Mouse (Mus musculus) left cerebral cortex, postnatal 36 days (tissue): ENCODE data around the gene Treh. TPM values are rescaled to one million over a fixed set of nuclear protein-coding genes. Genes with fewer than 3 reads are reported as not detected.

Experiments
- DNase-seq, 2 experiments: peaks; one replicate each; pipeline ENCODE4 v3.0.0; 2021 to 2022; ENCODE audit warnings: low spot score in 2 of 2, mixed read lengths in 1 of 2
- intact Hi-C: fragments of 180-260 bp; cut with DNase I; formaldehyde crosslinking; loops from one replicate; pipeline ENCODE4 v1.15.1; 2025
- total RNA-seq, 2 experiments: library from RNA; stranded (reverse); gene quantifications; 2 replicates each; pipeline ENCODE4 v1.2.3; 2021

Treh gene
- total RNA-seq, 2 experiments from 2014 or later = 0.27 TPM; not detected in 1

DNA sequence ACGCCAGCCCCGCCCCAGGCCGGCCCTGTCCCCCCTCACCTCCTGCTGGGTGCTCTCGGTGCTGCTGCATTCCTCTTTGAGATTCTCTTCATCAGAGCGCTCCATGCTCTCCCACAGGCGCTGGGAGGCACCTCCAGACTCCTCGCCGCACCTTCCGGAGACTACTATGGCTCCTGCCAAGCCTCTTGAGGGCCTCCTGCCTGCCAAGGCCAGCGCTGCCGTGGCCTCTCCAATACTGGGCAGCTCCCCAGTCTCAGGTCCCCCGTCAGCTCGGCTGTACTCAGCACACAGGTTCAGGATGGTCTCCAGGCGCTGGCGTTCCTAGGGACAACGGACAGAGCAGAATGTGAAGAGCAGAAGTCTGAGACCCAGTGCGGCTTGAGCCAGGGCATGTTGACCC lies 38.6 kb downstream of the Treh start:
- no peak for DNase-seq
- intact Hi-C loops = no loop called here

DNA sequence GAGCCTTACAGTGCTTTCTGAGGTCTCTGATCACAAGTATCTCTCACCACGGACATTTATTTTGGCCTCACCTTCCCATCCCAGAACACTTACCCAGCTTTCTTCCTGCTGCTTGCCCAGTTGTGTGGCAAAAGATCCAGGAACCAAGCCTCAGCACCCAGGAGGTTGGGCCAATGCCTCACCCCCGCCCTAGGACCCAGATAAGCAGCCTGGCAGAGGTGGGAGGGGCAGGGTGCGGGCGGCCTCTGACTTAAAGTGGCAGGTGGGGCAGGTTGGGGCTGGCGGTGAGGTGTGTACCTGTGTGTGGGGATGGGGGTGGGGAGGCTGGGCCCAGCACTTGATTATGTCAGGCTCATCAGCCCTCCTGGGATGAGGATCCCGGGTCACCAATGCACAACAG lies 40.0 kb downstream of the Treh start:
- DNase-seq = no peak
- intact Hi-C loops = no loop called here

DNA sequence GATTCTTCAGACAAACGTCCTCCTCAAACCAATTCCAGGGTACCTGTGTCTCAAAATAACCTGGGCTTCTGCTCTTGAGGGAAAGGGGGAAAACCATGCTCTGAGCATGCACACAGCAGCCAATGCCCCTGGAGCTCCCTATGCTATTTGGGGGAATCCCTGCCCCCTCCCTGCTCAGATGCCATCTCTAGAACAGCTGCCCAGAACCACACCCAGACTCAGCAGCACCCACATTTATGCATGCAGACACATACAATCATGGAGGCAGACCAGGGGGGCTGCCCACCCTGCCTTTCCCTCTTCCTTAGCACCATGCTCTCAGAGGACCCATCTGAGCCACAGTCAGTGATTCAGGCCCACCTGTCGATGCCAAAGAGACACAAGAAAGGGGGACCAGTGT lies 40.5 kb downstream of the Treh start:
- intact Hi-C loops = no loop called here
- no peak for DNase-seq

DNA sequence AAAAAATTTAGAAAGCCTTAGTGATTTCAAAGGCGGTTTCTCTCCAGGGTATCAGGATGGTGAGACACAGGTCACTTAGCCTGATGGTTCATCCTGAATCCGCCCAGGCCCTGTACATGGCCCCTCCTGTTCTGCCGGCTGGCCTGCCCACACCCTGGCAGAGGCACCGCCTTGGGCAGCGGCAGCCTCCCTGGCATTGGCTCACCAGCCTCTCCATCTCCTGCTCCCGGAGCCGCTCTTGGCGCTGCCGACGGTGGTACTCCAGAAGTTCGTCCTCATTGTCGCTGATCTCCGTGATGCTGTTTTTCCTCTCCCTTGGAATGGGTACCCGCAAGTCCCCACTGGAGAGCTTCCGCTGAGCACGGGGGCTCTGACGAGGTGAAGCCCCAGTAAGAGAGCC lies 42.1 kb downstream of the Treh start:
- intact Hi-C loops = no loop called here
- no peak for DNase-seq

DNA sequence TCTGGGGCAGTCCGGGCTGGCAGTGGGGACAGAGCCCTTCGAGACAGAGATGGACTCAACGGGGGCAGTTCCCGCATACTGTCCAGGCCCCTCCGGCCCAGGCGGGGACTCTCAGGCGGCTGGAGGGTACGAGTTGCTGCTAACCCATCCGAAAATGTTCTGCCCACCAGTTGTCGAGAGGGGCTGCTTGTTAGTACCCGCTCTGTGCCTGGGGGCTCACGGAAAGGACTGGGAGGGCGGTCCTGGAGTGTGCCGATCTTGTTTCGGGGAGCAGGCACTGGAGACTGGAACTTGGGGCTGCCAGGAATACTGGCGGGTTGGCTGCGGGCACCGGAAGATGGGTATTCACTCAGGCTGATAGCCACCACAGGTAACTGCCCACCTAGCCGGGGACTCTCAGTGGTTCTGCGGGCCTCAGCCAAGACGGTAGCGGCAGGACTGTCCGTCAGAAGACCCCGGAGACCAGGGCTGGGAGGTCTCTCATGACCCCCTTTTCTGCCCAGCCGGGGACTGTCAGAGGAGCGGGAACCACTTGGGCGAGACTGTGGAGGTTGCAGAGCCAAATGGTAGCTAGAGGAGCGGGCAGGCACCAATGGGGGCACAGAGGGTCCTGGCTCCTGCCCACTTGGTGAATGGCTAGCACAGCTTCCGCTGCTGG lies 42.8 kb downstream of the Treh start:
- DNase-seq = no peak
- intact Hi-C loops = no loop called here

DNA sequence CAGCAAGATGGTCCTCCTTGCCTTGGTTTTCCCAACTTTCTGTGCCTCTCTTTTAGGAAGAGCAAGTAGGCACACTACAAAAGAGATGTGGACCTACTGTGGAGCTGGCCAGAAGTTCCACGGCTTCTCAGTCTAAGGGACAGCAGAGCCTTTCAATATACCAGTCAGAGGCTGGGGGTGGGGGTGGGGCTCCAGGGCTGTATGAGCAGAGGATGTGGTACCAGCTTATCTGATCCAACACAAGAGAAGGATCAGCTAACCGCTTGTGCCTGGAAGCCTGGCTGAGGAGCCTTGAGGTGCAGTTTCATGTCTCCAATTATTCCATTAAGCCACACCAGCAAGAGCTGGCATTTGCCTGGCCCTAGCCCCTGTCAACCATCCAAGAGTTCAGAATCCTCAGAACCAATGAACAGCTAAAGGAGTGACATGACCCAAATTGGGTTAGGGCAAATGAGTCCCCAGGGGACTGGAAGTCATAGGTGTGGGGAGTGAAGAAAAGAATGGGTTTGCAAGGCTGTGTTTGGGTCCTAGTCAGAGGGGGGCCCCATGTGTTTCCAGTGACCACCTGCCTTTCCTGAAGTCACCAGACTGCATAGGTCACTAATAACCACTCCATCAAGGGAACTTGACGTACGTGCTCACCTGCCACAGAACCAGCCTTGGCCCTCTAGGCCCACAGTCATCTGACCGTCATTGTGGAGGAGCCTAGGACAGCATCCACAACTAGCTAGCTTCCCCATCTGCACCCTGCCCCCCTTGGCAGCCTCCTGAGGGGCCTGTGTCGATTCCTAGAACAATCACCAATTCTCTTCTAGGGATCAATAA lies 44.2 kb downstream of the Treh start:
- intact Hi-C loops = no loop called here
- DNase-seq = no peak

DNA sequence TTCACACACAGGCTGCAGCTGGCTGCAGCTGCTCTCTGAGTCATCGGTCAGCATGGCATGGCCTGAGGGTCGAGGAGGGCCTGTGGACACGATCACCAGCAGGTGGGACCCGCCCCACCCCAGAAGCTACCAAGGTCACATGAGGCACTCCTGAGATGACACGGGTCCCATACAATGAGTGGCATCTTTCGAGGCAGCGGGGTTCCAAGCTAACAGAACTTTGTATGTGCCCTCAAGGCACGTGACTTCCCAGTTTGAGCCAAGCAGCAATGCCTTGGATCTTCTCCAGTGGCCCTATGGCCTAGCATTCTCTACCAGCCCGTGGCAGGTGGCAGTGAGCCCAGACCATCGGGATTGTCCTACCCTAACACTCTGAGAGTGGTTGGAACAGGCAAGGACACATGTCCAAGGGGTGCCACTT lies 44.8 kb downstream of the Treh start:
- DNase-seq = no peak

DNA sequence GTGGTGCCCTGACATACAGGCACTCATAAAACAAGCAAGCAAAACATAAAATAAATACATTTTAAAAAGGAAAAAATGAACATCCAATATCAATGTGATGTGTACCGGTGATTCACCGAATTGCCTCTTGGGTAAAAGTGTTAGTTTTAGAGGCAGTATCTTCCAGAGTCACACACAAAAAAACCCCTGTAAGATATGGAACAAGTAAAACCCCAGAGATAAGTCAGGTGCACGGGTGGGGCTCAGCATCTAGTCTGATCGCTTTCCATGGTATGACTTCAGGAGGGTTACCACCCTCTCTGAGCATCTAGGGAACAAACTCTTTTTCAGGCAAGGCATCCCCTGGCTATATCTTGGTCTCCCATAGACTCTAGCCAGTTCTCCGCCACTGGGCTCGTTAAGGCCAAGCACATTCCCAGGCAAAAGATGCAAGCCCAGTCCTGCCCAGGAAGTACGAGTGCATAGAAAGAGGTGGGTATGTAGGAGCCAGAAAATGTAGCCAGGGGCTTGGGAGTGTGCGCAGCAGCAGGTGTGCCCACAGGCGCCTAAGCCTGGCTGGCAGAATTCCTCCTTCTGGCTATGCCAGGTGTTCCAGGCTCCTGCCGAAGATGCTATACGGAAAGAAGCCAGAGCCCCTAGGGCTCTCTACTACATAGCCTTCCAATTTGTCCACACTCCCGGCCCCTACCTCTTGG lies 46.1 kb downstream of the Treh start:
- intact Hi-C loops = no loop called here
- no peak for DNase-seq

More for the DNA sequence above, 44.8 kb downstream of the Treh start:
- intact Hi-C loops = no loop called here

DNA sequence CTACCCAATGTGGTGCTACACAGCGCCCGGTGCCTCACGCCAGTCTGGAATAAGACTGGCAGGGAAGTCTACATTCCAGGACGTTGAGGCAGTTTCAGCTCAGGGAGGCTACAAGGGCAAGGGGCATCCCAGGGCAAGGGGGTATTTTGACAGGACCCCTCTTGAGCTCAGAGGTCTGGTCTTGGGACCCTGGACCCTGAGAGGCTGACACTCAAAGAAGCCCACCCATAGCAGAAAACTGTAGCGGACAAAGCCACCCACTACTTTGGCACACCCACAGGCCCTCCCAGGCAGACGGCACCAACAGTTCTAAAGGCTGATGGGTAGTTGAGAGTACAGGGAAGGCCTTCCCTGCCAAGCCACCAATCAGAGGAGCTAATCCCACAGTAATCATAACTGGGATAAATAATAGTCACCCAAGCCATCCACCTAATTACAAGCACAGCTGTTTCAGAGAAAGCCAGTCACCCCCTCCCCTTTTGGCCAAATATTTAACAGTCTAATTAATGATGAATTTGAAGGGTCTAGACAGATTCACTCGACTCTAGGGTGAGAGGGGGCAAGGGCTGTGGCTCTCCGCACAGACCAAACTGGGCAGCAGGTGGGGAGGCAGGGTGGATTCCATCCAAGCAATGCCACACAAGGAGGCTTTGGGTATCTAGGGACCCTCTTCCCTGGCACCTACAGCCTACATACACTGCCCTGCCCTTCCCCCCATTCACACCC lies 46.8 kb downstream of the Treh start:
- intact Hi-C loops = loop anchor here (5.0 kb wide), 1 partner anchor 32 kb away; no protein-coding TSS in a partner anchor
- DNase-seq = no peak

DNA sequence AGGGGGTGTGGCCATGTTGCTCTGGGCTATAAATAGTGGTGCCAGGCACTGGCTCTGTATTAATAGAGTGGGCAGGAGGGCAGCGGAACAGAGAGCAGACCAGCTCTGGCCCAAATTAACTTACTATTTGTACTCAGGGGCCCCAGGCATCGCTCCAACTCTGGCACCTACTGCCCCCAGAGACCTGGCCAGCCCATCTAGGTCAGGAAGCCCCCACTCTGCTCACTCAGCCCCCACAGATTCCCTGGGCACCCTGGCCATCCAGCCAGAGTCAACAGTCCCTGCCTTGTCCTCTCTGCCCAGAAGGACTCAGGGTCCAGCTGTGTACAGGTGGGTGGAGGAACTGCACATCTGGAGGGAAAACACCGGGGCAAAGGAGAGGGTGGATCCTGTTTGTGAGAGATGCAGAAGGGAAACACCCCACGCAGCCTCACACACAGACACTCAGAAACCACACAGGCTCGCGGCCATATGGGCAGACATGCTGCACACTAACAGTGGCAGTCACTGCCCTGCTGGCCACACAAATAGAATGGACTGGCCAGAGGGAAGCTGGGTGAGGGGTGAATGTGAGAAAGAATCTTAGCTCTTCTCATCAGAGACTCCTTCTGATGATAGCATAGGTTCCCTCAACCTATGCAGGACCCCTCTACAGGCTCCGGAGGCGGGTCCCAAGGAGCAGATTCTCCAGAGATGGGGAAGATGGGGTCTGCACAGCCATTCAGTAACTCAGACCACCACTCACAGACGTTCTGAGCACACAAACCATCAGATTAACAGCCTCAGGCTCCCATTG lies 47.5 kb downstream of the Treh start:
- intact Hi-C loops = loop anchor here (5.0 kb wide), 1 partner anchor 33 kb away; no protein-coding TSS in a partner anchor
- DNase-seq = no peak

DNA sequence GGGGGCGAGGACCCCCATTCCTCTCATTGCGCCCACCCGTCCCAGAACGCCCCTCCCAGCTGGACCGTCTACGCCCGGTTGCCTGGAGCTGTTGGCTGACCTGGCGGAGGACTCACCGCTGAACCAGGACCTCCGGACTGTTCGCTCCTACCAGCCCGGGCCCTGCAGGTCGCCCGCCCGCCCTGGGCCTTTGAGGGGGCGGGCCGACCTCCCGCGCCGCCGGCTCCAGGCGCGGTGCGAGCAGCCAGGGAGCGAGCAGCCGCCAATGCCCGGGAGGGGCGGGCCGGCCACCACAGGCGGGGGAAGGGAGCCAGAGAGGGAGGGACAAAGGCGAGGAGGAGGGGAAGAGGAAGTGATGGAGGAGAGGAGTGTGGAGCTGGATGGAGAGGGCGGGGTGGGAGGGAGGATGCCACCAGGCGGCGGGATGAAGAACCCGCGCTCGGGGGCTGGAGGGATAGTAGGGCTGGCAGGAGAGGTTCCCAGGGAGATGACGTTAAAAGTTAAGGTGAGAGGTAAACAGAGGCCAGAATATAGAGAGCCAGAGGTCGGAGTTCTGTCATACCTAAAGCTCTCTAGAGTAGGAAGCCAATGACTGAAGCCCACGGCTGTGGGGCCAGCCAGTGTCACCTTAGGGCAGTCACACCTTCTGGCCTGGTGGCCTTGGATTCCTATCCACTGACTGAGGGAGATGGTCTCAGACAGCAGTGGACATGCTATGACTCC lies 48.3 kb downstream of the Treh start:
- intact Hi-C loops = loop anchor here (5.0 kb wide), 1 partner anchor 34 kb away; no protein-coding TSS in a partner anchor
- peak; percentile 81 to 83 for DNase-seq

DNA sequence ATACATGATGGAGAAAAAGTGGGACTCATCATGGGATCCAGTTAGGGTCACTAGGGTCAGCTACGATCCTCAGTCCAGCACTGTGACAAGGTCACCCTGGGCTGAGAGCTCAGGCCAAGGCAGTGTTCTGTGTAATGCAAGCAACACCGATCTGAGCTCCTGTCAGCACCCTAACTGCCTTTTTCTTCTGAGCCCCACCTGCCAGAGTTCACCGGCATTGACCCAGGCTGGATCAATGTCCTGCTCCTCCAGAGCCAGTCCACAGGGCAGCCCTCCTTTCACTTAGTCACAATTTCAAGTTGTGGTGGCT lies 48.8 kb downstream of the Treh start:
- DNase-seq = no peak
- intact Hi-C loops = loop anchor here (5.0 kb wide), 1 partner anchor 35 kb away; no protein-coding TSS in a partner anchor

DNA sequence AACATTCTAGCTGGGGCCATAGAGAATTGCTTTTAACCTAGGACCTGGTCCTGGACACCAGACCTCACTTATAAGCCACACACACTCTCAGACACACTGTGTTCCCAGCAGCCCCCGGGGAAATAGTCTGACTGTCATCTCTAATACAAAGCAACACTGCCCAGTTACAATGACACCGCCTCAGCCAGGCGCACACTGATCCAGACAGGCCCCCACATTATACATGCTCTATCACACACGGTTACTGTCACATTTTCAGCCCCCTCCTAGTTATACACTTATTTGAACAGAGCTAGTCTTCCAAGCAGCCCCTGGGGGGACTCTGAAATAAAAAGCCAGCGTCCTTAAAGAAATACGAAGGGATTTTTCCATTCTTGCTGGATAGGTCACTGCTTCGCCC lies 49.5 kb downstream of the Treh start:
- no peak for DNase-seq
- intact Hi-C loops = loop anchor here (5.0 kb wide), 1 partner anchor 35 kb away; no protein-coding TSS in a partner anchor

DNA sequence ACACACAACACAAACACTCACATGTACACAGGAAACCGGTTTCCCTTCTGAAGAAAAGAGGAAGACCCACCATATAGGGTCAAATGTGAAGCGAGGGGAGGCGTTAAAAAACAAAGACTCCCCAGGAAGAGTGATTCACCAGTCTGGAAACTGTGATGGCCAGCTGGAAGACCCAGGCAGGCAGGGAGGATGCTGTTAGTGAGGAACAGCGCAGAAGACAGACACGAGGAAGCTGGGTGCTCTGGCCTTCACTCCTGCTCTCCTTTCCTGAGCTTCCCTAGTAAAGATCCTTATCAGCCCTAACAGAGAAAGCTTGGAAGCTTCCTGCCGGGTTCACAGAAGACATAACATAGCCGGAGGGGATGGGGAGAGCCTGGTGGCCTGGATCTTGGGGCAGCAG lies 50.0 kb downstream of the Treh start:
- intact Hi-C loops = loop anchor here (5.0 kb wide), 1 partner anchor 36 kb away; no protein-coding TSS in a partner anchor
- no peak for DNase-seq

DNA sequence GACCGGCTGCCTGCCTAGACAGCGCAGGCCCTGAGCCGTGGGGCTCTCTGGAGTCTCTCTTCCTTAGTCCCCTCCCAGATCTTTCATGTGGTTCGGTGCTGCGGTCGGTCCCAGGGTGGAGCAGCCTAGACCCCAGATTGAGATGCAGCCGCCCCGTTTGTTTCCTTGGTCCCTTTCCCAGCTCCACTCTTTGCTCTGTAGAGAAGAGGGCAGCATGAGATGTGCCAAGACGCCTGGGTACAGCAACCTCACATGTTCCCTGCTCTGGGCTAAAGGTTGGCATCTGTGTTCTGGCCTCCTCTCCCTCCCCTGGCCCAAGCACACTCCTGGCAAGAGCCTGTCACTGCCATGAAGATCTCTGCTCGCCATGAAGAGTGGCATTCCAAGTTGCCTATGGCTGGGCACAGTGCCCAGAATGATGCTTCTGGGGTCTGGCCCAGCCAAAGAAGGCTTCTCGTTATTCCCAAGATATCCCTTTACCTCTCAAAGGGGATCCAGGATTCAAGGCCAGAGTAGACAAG lies 50.5 kb downstream of the Treh start:
- intact Hi-C loops = loop anchor here (5.0 kb wide), 1 partner anchor 36 kb away; no protein-coding TSS in a partner anchor
- DNase-seq = no peak

DNA sequence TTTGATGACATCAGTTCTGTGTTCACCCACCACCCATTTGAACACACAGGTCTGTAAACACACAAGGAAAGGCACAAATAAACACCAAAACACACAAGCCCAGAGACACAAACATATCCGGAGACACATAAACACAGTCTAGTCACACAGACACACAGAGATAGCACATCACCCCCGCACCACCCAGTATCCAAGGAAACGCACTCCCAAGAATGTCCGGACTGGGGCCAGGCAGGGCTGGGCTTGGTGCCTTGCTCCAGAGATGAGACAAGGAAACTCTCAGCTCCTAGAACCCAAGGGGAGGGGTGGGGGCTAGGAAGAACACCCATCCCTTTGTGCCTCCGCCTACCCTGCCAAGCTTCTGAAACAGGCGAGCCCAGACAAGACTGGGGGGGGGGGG lies 51.2 kb downstream of the Treh start:
- no peak for DNase-seq
- intact Hi-C loops = loop anchor here (5.0 kb wide), 1 partner anchor 37 kb away; no protein-coding TSS in a partner anchor

DNA sequence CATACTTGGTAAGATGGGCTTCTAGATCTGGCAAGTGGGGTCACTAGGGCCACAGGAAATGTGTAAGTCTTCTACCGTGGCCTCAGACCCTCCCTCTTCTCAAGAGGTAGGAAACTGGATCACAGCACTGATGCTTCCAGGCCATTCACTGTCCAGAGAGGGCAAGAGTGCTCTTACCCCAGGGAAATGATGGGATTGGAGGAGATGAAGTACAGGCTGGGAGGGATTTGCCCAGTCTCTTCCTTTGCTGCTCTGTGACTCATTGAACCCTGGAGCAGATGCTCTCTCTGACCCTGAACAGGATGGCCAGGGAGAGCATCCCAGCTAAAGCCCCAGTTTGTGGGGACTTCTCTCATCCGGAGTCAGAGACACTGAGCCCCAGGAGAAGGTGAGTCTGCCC lies 51.6 kb downstream of the Treh start:
- intact Hi-C loops = loop anchor here (5.0 kb wide), 1 partner anchor 37 kb away; no protein-coding TSS in a partner anchor
- DNase-seq = no peak
